Mouse (Mus musculus) A20 (cell line): ENCODE results near the gene Tmc4.
A peak's percentile ranks its signal among the peaks of the same experiment; 100 is the strongest.

ENCODE experiments used
- DNase-seq: peaks from one replicate; pipeline ENCODE4 v3.0.0-alpha.2; 2011; ENCODE audit warnings: low read depth, low spot score

The Tmc4 gene

GRCm38 (mm10) chr7:3692382-3692986 is 15.1 kb upstream of the Tmc4 start, which contains the start of gene Tsen34:
TSS of gene Tsen34 (plus strand) at chr7:3692863.
- no peak for DNase-seq

GRCm38 (mm10) chr7:3691919-3692318 is 14.6 kb upstream of the Tmc4 start:
- no peak for DNase-seq

- DNase-seq, result no peak
Measured at GRCm38 (mm10) chr7:3685400-3686187, 8.2 kb upstream of the Tmc4 start.

- no peak for DNase-seq
Measured at GRCm38 (mm10) chr7:3684698-3685097, 7.3 kb upstream of the Tmc4 start.

- no peak for DNase-seq
Measured at GRCm38 (mm10) chr7:3683908-3684550, 6.7 kb upstream of the Tmc4 start.

GRCm38 (mm10) chr7:3676371-3676770 is 982 bp downstream of the Tmc4 start:
- no peak for DNase-seq

GRCm38 (mm10) chr7:3675228-3675548 is 2.2 kb downstream of the Tmc4 start:
- no peak for DNase-seq

- DNase-seq, result peak; percentile 74
Measured at GRCm38 (mm10) chr7:3674507-3675227, 2.7 kb downstream of the Tmc4 start.

- DNase-seq, result no peak
Measured at GRCm38 (mm10) chr7:3666921-3667391, 10.4 kb downstream of the Tmc4 start.

- DNase-seq, result peak; percentile 97
Measured at GRCm38 (mm10) chr7:3665215-3666114, 11.9 kb downstream of the Tmc4 start, which contains the start of gene Leng1. TSS of gene Leng1 (minus strand) at chr7:3665840.

- DNase-seq, result no peak
Measured at GRCm38 (mm10) chr7:3664524-3665214, 12.7 kb downstream of the Tmc4 start.

GRCm38 (mm10) chr7:3658578-3658977 is 18.8 kb downstream of the Tmc4 start:
- no peak for DNase-seq

- no peak for DNase-seq
Measured at GRCm38 (mm10) chr7:3656966-3657365, 20.4 kb downstream of the Tmc4 start.

- DNase-seq, result no peak
Measured at GRCm38 (mm10) chr7:3646641-3647040, 30.7 kb downstream of the Tmc4 start.

GRCm38 (mm10) chr7:3646188-3646587 is 31.2 kb downstream of the Tmc4 start:
- no peak for DNase-seq

GRCm38 (mm10) chr7:3645488-3646025 is 31.8 kb downstream of the Tmc4 start:
- DNase-seq, result no peak

- DNase-seq, result peak; percentile 99
Measured at GRCm38 (mm10) chr7:3644672-3645487, 32.5 kb downstream of the Tmc4 start, which contains the start of gene Cnot3. TSS of gene Cnot3 (plus strand) at chr7:3645268.

- no peak for DNase-seq
Measured at GRCm38 (mm10) chr7:3644348-3644671, 33.0 kb downstream of the Tmc4 start.

- DNase-seq, result no peak
Measured at GRCm38 (mm10) chr7:3643843-3644242, 33.5 kb downstream of the Tmc4 start.
